Mouse (Mus musculus) gonadal fat pad, adult 2 months (tissue): ENCODE measurements around the gene Dync2h1. TPM values are rescaled to one million over a fixed set of nuclear protein-coding genes. Genes with fewer than 3 reads are reported as not detected.
"Not testable (repeated sequence)": the region's sequence is repeated elsewhere in the genome, so short reads cannot be mapped to it uniquely, and the experiment has no call there.

Experiments
- DNase-seq: peaks from one replicate; pipeline ENCODE4 v3.0.0-alpha.2; 2012; ENCODE audit warnings: low read depth
- polyA plus RNA-seq: library from polyadenylated mRNA; depleted of rRNA; stranded (reverse); fragments of >200 nt; gene quantifications from 2 replicates; pipeline ENCODE4 v1.2.3, GENCODE M21; 2012; rRNA removed

Dync2h1 gene
- polyA plus RNA-seq: 2.1 and 2.4 TPM in 2 replicates

- DNase-seq: peak; percentile 65
Observed at GRCm38 (mm10) chr9:7184172-7184896, at the start of gene Dync2h1, which contains the start of gene Dcun1d5. Gene Dync2h1 (minus strand): TSS chr9:7184446. Gene Dcun1d5 (plus strand): TSS chr9:7184520.

GRCm38 (mm10) chr9:7221460-7221859 lies 37.2 kb upstream of the Dync2h1 start:
- DNase-seq: no peak

GRCm38 (mm10) chr9:7221024-7221423 lies 36.8 kb upstream of the Dync2h1 start:
- DNase-seq: no peak

GRCm38 (mm10) chr9:7216240-7216639 lies 32.0 kb upstream of the Dync2h1 start:
- no peak for DNase-seq

- DNase-seq: not testable (repeated sequence)
Observed at GRCm38 (mm10) chr9:7190694-7191093, 6.4 kb upstream of the Dync2h1 start.

- no peak for DNase-seq
Observed at GRCm38 (mm10) chr9:7184897-7185291, 648 bp upstream of the Dync2h1 start.

- no peak for DNase-seq
Observed at GRCm38 (mm10) chr9:7176618-7177610, 7.3 kb downstream of the Dync2h1 start.

GRCm38 (mm10) chr9:7173756-7174155 lies 10.5 kb downstream of the Dync2h1 start:
- DNase-seq: no peak

GRCm38 (mm10) chr9:7167339-7167998 lies 16.8 kb downstream of the Dync2h1 start:
- no peak for DNase-seq

- no peak for DNase-seq
Observed at GRCm38 (mm10) chr9:7160688-7161087, 23.6 kb downstream of the Dync2h1 start.

GRCm38 (mm10) chr9:7159718-7160117 lies 24.5 kb downstream of the Dync2h1 start:
- no peak for DNase-seq

GRCm38 (mm10) chr9:7158605-7159004 lies 25.6 kb downstream of the Dync2h1 start:
- DNase-seq: no peak

- no peak for DNase-seq
Observed at GRCm38 (mm10) chr9:7154391-7154790, 29.9 kb downstream of the Dync2h1 start.

- no peak for DNase-seq
Observed at GRCm38 (mm10) chr9:7122863-7123262, 61.4 kb downstream of the Dync2h1 start.

- peak; percentile 12 for DNase-seq
Observed at GRCm38 (mm10) chr9:7110166-7110565, 74.1 kb downstream of the Dync2h1 start.

- peak; percentile 44 for DNase-seq
Observed at GRCm38 (mm10) chr9:7101361-7101760, 82.9 kb downstream of the Dync2h1 start.

GRCm38 (mm10) chr9:7074625-7075024 lies 109.6 kb downstream of the Dync2h1 start:
- DNase-seq: no peak

- DNase-seq: no peak
Observed at GRCm38 (mm10) chr9:7070846-7071245, 113.4 kb downstream of the Dync2h1 start.

GRCm38 (mm10) chr9:7050588-7050987 lies 133.7 kb downstream of the Dync2h1 start:
- DNase-seq: no peak

GRCm38 (mm10) chr9:7042635-7043273 lies 141.5 kb downstream of the Dync2h1 start:
- no peak for DNase-seq

- DNase-seq: no peak
Observed at GRCm38 (mm10) chr9:7041231-7041630, 143.0 kb downstream of the Dync2h1 start.
